Mouse (Mus musculus) CH12.LX (cell line): Measurements from ENCODE around the gene Gm42669. TPM values are rescaled to one million over a fixed set of nuclear protein-coding genes. Genes with fewer than 3 reads are reported as not detected.

ENCODE experiments used
- DNase-seq: peaks from one replicate; pipeline ENCODE4 v3.0.0-alpha.2; 2013; ENCODE audit errors: extremely low read depth
- H3K27ac ChIP-seq: 2 replicates; pipeline ENCODE4 v1.5.1; 2012; ENCODE audit warnings: low read depth, mild to moderate bottlenecking, control low read depth, moderate library complexity; ENCODE audit not compliant: insufficient read depth
- H3K27me3 ChIP-seq: replicated peaks from 2 replicates; pipeline ENCODE3; 2012; ENCODE audit warnings: inconsistent platforms
- H3K36me3 ChIP-seq, 2 experiments: replicated peaks in 1 of 2; 2 replicates each; pipeline versions ENCODE3 to v1.6.1; 2012; ENCODE audit warnings: inconsistent platforms in 1 of 2, low read length in 1 of 2, mild to moderate bottlenecking in 1 of 2, mixed read lengths in 1 of 2, moderate library complexity in 1 of 2; ENCODE audit not compliant: control insufficient read depth in 1 of 2, insufficient read depth in 1 of 2
- H3K4me1 ChIP-seq, 2 experiments: 2 replicates each; pipeline ENCODE4 v1.6.1; 2012; ENCODE audit warnings: inconsistent platforms in 1 of 2, moderate library complexity in 1 of 2; ENCODE audit not compliant: insufficient read depth in 2 of 2, control insufficient read depth in 1 of 2
- H3K4me2 ChIP-seq: 2 replicates; pipeline ENCODE4 v1.6.1; 2012; ENCODE audit warnings: low read depth, mild to moderate bottlenecking, control low read depth; ENCODE audit not compliant: poor library complexity, insufficient read depth, severe bottlenecking
- H3K4me3 ChIP-seq, 3 experiments: fragments of 150-350 bp in 1 of 3; sonication (generic) in 1 of 3; replicated peaks in 1 of 3; 2 replicates each; pipeline versions ENCODE3 to v1.5.1; 2011 to 2012; ENCODE audit warnings: low read depth in 2 of 3, low read length in 2 of 3, mild to moderate bottlenecking in 2 of 3, moderate library complexity in 2 of 3, control low read depth in 1 of 3, improper control_type of control experiment in 1 of 3, inconsistent platforms in 1 of 3, mixed read lengths in 1 of 3; ENCODE audit not compliant: poor library complexity in 1 of 3
- H3K79me2 ChIP-seq: replicated peaks from 2 replicates; pipeline ENCODE4 v1.6.1; 2012; ENCODE audit warnings: mild to moderate bottlenecking, moderate library complexity; ENCODE audit not compliant: control insufficient read depth, poor library complexity, insufficient read depth, severe bottlenecking; ENCODE audit errors: extremely low read depth
- H3K9ac ChIP-seq: 2 replicates; pipeline ENCODE4 v1.6.1; 2012; ENCODE audit warnings: low read depth, mild to moderate bottlenecking, control low read depth, moderate library complexity; ENCODE audit not compliant: insufficient read depth
- H3K9me3 ChIP-seq: replicated peaks from 2 replicates; pipeline ENCODE3; 2012; ENCODE audit warnings: low read length, inconsistent platforms, mixed read lengths
- CHD2 ChIP-seq: IDR thresholded peaks from 2 replicates; pipeline ENCODE4 v1.6.1; 2011; ENCODE audit warnings: low read length, improper control_type of control experiment
- CTCF ChIP-seq, 2 experiments: IDR thresholded peaks in 1 of 2; conservative IDR thresholded peaks in 1 of 2; 2 replicates each; pipeline ENCODE4 v1.5.1; 2011 to 2012; ENCODE audit warnings: low read depth in 2 of 2, low read length in 2 of 2, improper control_type of control experiment in 1 of 2, inconsistent platforms in 1 of 2, mild to moderate bottlenecking in 1 of 2, moderate library complexity in 1 of 2
- E2F4 ChIP-seq: IDR thresholded peaks from 2 replicates; pipeline ENCODE4 v1.6.1; 2011; ENCODE audit warnings: low read depth, low read length, improper control_type of control experiment; ENCODE audit not compliant: insufficient replicate concordance
- ELF1 ChIP-seq: IDR thresholded peaks from 2 replicates; pipeline ENCODE4 v1.6.1; 2014; ENCODE audit warnings: low read depth, mild to moderate bottlenecking, inconsistent platforms, low read length, improper control_type of control experiment
- GABPA ChIP-seq: IDR thresholded peaks from 2 replicates; pipeline ENCODE4 v1.6.1; 2012; ENCODE audit warnings: low read depth, low read length, improper control_type of control experiment, inconsistent platforms; ENCODE audit not compliant: insufficient replicate concordance
- HCFC1 ChIP-seq: IDR thresholded peaks from 2 replicates; pipeline ENCODE4 v1.6.1; 2012; ENCODE audit warnings: low read depth, mild to moderate bottlenecking, inconsistent platforms, low read length, improper control_type of control experiment
- KAT2A ChIP-seq: IDR thresholded peaks from 2 replicates; pipeline ENCODE4 v1.6.1; 2012; ENCODE audit warnings: low read length, improper control_type of control experiment, inconsistent platforms; ENCODE audit not compliant: insufficient replicate concordance
- MAFK ChIP-seq: IDR thresholded peaks from 2 replicates; pipeline ENCODE4 v1.6.1; 2011; ENCODE audit warnings: low read length, improper control_type of control experiment; ENCODE audit not compliant: insufficient replicate concordance
- MAZ ChIP-seq: IDR thresholded peaks from 2 replicates; pipeline ENCODE4 v1.6.1; 2012; ENCODE audit warnings: low read depth, mild to moderate bottlenecking, inconsistent platforms, low read length, improper control_type of control experiment, moderate library complexity
- MXI1 ChIP-seq: IDR thresholded peaks from 2 replicates; pipeline ENCODE4 v1.6.1; 2011; ENCODE audit warnings: mild to moderate bottlenecking, low read depth, low read length, improper control_type of control experiment
- MYC ChIP-seq: IDR thresholded peaks from 2 replicates; pipeline ENCODE4 v1.6.1; 2011; ENCODE audit warnings: low read depth, mild to moderate bottlenecking, improper control_type of control experiment, low read length
- NRF1 ChIP-seq: IDR thresholded peaks from 2 replicates; pipeline ENCODE4 v1.6.1; 2014; ENCODE audit warnings: low read depth, mild to moderate bottlenecking, inconsistent platforms, low read length, improper control_type of control experiment, moderate library complexity
- POLR2A ChIP-seq: IDR thresholded peaks from 2 replicates; pipeline ENCODE4 v1.6.1; 2011; ENCODE audit warnings: low read depth, mild to moderate bottlenecking, improper control_type of control experiment, low read length
- POLR2AphosphoS2 ChIP-seq: IDR thresholded peaks from 2 replicates; pipeline ENCODE4 v1.6.1; 2011; ENCODE audit warnings: low read depth, low read length, improper control_type of control experiment
- RCOR1 ChIP-seq: conservative IDR thresholded peaks from 2 replicates; pipeline ENCODE4 v1.6.1; 2012; ENCODE audit warnings: low read depth, mild to moderate bottlenecking, inconsistent platforms, low read length, improper control_type of control experiment
- SMC3 ChIP-seq: IDR thresholded peaks from 2 replicates; pipeline ENCODE4 v1.6.1; 2011; ENCODE audit warnings: low read depth, low read length, improper control_type of control experiment
- TBP ChIP-seq: conservative IDR thresholded peaks from 2 replicates; pipeline ENCODE4 v1.6.1; 2011; ENCODE audit warnings: low read depth, low read length, improper control_type of control experiment
- TCF12 ChIP-seq: IDR thresholded peaks from 2 replicates; pipeline ENCODE4 v1.6.1; 2014; ENCODE audit warnings: low read depth, mild to moderate bottlenecking, inconsistent platforms, low read length, improper control_type of control experiment
- UBTF ChIP-seq: IDR thresholded peaks from 2 replicates; pipeline ENCODE4 v1.6.1; 2012; ENCODE audit warnings: low read depth, mild to moderate bottlenecking, inconsistent platforms, low read length, improper control_type of control experiment, moderate library complexity
- ZC3H11A ChIP-seq: IDR thresholded peaks from 2 replicates; pipeline ENCODE4 v1.6.1; 2012; ENCODE audit warnings: low read depth, mild to moderate bottlenecking, inconsistent platforms, low read length, improper control_type of control experiment
- ZMIZ1 ChIP-seq: IDR thresholded peaks from 2 replicates; pipeline ENCODE4 v1.6.1; 2012; ENCODE audit warnings: low read depth, mild to moderate bottlenecking, inconsistent platforms, low read length, improper control_type of control experiment
- ZNF384 ChIP-seq: IDR thresholded peaks from 2 replicates; pipeline ENCODE4 v1.6.1; 2012; ENCODE audit warnings: low read depth, low read length, improper control_type of control experiment, inconsistent platforms
- dilution Hi-C: fragments of 300-500 bp; cut with MboI; formaldehyde crosslinking; loops from 2 replicates; pipeline ENCODE4 v1.14.3; 2020; ENCODE audit warnings: low sequenced_read_pairs; ENCODE audit not compliant: extremely low pct_unique_long_range_greater_than_20kb, extremely low pct_ligation_motif_present
- in situ Hi-C: fragments of 300-500 bp; cut with MboI; formaldehyde crosslinking; loops from 3 replicates; pipeline ENCODE4 v1.14.3; 2019; ENCODE audit warnings: low sequenced_read_pairs, low pct_ligation_motif_present, low pct_unique_long_range_greater_than_20kb, mixed read lengths
- polyA plus RNA-seq: library from polyadenylated mRNA; unstranded; fragments of >175 nt; gene quantifications from 2 replicates; pipeline ENCODE4 v1.2.1, GENCODE M21; 2012; ENCODE audit warnings: low read depth; ENCODE audit not compliant: insufficient read length
- total RNA-seq, 2 experiments: library from RNA; depleted of rRNA; stranded (reverse); fragments of 300-350 nt in 1 of 2; fragments of >200 nt in 1 of 2; gene quantifications; 2 replicates each; pipeline ENCODE4 v1.2.3; 2012 to 2014

Gm42669 gene
- total and polyA plus RNA-seq, 3 experiments: 0.17 to 1.0 TPM; not detected in 1

GRCm38 (mm10) chr5:107499891-107500535 is 7.4 kb upstream of the Gm42669 start:
- Histone ChIP-seq H3K4me3 (no peak overlapping the region), H3K27ac (no peak overlapping the region), H3K79me2 (no peaks in the 10 kb centered on the region; the same call in 1 of the 2 replicates), H3K4me2 (no peak overlapping the region), H3K27me3 (no peaks in the 10 kb centered on the region), H3K9ac (no peak overlapping the region), H3K36me3 (peaks cover 10 to 19% of the 10 kb centered on the region in 2 experiments), H3K9me3 (no peaks in the 10 kb centered on the region), H3K4me1 (peaks cover 0 to 5% of the 10 kb centered on the region in 2 experiments; a peak in 1 of 4 replicates)
- dilution Hi-C loops (no loop called here), in situ Hi-C loops (loop anchor here (25.0 kb wide), 1 partner anchor 513 kb away; no protein-coding TSS in a partner anchor)
- TF ChIP-seq HCFC1 (no peak), CTCF (conservative IDR thresholded peaks at IDR 0.05 in 1 of 2, IDR thresholded peaks at IDR 0.05 in 1 of 2; ENCODE audit: low read depth in 2 of 2, low read length in 2 of 2) (no peak), ZNF384 (no peak), SMC3 (no peak), NRF1 (no peak), ELF1 (no peak), MAZ (no peak), POLR2A (no peak), TCF12 (no peak)
- DNase-seq: no peak

DNA sequence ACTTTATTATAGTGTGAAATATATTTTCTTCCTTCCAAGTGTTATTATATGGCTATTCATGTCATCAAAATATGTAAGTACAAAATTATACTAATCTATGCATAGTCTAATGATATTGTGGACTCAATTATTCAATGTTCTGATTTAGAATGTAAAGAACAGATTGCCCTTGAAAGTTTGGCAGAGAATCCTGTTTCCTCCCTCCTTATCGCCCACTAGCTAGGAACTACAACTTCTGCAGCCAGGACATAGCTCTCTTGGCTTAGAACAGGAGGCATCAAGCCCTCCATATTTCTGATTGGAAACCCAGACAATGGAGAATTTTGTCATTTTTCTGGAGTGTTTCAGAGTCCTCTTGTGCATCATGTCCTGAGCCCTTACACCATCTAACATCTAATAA is 6.7 kb upstream of the Gm42669 start:
- no peak overlapping the region for H3K27ac ChIP-seq
- no peak overlapping the region for H3K9ac ChIP-seq
- H3K4me3 ChIP-seq: no peak overlapping the region
- no peaks in the 10 kb centered on the region for H3K9me3 ChIP-seq
- peaks cover 15 to 26% of the 10 kb centered on the region in 2 experiments for H3K36me3 ChIP-seq
- dilution Hi-C loops (no loop called here), in situ Hi-C loops (loop anchor here (25.0 kb wide), 1 partner anchor 513 kb away; no protein-coding TSS in a partner anchor)
- no peak overlapping the region for H3K4me2 ChIP-seq
- TF ChIP-seq POLR2A (no peak), CTCF (conservative IDR thresholded peaks at IDR 0.05 in 1 of 2, IDR thresholded peaks at IDR 0.05 in 1 of 2; ENCODE audit: low read depth in 2 of 2, low read length in 2 of 2) (no peak), KAT2A (no peak), ZC3H11A (no peak), GABPA (no peak), POLR2AphosphoS2 (no peak), MAFK (no peak), ELF1 (no peak), NRF1 (no peak), HCFC1 (no peak), ZNF384 (no peak), UBTF (no peak), E2F4 (no peak), TBP (no peak), RCOR1 (no peak), MYC (no peak), CHD2 (no peak), MXI1 (no peak), ZMIZ1 (no peak)
- no peaks in the 10 kb centered on the region; the same call in 1 of the 2 replicates for H3K79me2 ChIP-seq
- H3K27me3 ChIP-seq: no peaks in the 10 kb centered on the region
- H3K4me1 ChIP-seq: peaks cover 0 to 5% of the 10 kb centered on the region in 2 experiments; a peak in 1 of 4 replicates
- no peak for DNase-seq
